Mouse (Mus musculus): Measurements from ENCODE around the gene Tifab.

DNA sequence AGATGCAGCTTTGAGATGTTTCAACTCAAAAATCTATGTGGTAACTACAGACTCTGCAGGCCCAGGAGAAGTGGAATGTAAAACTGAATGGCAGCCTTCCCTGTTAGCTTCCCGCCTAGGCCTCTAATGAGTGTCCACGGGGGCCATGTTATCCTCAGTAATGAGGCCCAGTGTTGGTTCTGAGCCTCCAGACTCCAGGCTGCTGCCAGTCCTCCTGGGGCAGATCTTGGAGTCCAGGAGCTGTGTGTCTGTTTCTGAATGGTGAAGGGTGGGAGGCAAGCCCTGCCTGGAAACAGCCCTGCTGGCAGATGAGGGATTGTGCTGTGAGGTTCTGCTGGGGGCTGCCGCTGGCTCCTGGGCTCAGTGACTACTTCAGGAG lies 10.3 kb downstream of the Tifab start:
- TF ChIP-seq CTCF (IDR thresholded peaks at IDR 0.05; ENCODE audit: low read depth, low read length) (no peak), EP300 (IDR thresholded peaks at IDR 0.05; ENCODE audit: insufficient read depth, low read depth, low read length) (no peak)
